Mouse (Mus musculus): ENCODE data around the gene Igdcc4.

DNA sequence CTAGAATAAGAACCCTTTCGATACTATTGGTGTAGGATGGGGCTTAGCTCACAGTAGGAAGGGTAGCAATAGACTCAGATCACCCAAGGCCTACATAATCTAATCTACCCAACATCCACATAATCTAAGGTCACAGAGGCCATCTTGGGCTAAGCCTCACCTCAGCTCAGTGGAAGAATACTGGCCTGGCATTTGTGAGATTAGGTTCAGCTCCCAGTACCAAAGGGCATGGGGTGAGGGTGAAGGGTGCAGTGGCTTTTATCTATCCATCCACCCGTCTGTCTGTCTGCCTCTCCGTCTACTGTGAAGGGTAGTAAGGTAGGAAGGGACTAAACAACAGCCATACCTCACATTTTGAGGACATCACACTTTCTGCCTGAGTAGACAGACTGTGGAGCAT, 30.7 kb upstream of the Igdcc4 start:
- no peak for TF ChIP-seq GATA1 (IDR thresholded peaks at IDR 0.05; ENCODE audit: borderline replicate concordance, low read length)
- TF ChIP-seq FLI1 (IDR thresholded peaks at IDR 0.05; ENCODE audit: low read length): no peak
